Mouse (Mus musculus) CD4-positive helper T cell, adult 2 months (primary cell): Measurements from ENCODE around the gene Wasf2.
"Not testable (repeated sequence)": the region's sequence is repeated elsewhere in the genome, so short reads cannot be mapped to it uniquely, and the experiment has no call there.

Source experiments
- DNase-seq: peaks from one replicate; pipeline ENCODE4 v3.0.0-alpha.2; 2012; ENCODE audit warnings: low read depth, missing footprints, low spot score

Wasf2 gene

DNA sequence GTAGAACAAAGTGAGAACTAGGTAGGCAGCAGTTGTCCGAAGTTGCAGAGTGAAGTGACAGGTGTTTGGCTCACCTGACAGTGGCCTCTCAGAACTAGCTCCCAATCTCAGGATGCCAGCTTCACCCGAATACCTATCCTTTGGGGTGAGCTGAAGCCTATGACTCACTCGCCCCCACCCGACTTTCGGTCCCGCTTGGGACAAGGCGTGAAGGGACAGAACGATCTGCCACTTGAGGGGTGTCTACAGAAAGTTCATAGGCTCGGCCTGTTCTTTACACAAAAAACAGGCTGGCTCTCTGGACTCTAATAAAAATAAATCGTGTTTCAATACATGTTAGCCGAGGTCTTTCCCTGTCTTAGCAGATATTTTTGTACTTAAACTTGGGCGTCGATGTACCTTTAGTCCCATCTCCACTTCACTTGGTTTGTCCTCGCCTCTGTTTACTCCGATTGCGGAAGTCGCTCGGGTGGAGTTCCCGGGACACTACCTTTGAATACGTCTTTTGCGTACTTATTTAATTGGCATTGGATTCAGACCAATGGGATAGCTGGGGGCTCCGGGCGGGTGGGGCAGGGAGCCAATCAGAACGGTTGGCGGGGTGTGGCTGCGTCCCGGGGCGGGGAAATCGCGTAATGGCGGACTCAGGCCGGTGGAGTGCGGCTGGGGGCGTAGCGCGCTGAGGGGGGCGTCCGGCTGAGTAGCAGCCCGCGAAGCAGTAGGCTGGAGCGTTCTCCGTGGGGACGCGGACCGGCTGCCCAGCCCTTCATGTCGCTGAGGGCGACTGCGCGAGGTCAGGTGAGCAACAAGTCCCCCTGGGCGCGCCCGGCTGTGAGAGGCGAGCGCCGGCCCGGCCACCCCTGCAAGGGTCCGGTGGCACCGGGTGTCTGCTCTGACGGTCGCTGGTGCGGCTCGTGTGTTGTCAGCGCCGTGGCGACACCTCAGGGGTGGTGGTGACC, at the start of gene Wasf2:
Wasf2 (plus strand) TSS at position 575 of the 959 bp plus-strand sequence.
- DNase-seq: peak; percentile 96

- no peak for DNase-seq
Observed at GRCm38 (mm10) chr4:133080862-133081261, 49.4 kb upstream of the Wasf2 start.

- no peak for DNase-seq
Observed at GRCm38 (mm10) chr4:133082216-133082773, 48.0 kb upstream of the Wasf2 start.

- DNase-seq: no peak
Observed at GRCm38 (mm10) chr4:133083991-133084861, 46.1 kb upstream of the Wasf2 start.

- DNase-seq: peak; percentile 81
Observed at GRCm38 (mm10) chr4:133085011-133085782, 45.1 kb upstream of the Wasf2 start.

- DNase-seq: peak; percentile 70
Observed at GRCm38 (mm10) chr4:133085783-133086342, 44.4 kb upstream of the Wasf2 start.

DNA sequence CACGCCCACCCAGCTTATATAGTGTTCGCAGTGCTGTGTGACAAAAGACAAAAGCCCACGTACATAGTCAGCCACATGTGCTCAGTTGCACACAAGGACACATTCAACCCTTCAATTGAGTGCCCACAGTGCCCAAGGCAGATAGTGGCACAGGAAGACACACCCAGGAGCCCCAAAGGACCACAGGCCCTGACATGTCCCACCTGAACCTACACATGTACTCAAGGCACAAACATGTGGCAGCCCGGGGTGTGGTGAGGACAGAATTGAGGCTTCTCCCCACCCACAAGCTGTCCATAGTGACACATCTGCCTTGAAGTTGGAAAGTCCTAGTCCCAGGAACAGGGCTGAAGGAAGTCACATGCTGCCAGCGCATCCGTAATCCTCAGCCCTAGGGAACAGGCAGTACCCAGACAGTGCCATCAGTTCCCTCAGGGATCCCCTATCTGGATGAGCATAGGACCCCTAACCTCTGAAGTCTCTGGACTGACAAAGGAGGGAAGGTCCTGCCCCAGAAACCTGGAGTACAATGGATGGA, 43.1 kb upstream of the Wasf2 start:
- DNase-seq: no peak

- DNase-seq: peak; percentile 41
Observed at GRCm38 (mm10) chr4:133087835-133088234, 42.5 kb upstream of the Wasf2 start.

DNA sequence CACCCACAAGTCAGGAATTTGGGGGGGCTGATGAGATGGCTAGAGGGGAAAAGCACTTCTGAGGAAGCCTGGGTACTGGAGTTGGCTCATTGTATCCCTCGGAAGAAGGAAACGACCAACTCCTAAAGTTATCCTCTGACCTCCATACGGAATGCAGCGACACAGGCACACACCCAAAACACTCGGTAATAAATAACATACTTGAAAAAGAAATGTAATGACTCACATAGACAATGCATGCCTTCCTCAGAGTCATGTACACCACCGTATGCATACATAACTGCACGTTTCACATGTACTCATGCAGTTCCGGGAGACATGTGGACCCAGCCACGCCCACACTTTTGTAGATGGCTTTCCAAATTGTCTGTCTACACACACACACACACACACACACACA, 41.0 kb upstream of the Wasf2 start:
- no peak for DNase-seq

GRCm38 (mm10) chr4:133089802-133090201, 40.5 kb upstream of the Wasf2 start:
- DNase-seq: no peak

DNA sequence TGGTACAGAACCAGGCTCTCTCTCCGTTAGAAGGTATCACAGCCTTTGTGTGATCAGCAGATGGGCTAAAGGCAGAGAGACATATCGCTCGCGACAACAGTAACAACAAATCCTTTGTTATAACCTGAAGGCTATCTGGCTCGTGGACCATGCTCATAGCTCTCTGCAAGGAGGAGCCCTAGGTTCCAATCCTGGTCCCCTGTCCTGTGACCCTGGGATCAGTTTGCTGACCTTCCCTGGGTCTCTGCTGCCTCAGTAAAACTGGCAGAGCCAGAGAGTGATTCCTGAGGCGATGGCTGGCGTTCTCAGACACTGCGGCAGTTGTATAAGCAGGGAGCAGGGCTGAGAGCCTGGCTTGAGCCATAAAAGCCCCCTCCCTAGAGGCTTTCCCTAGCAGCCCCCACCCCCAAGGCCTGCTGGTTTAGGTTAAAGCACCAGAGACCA, 40.0 kb upstream of the Wasf2 start:
- no peak for DNase-seq

GRCm38 (mm10) chr4:133090720-133091458, 39.4 kb upstream of the Wasf2 start:
- peak; percentile 46 for DNase-seq

DNA sequence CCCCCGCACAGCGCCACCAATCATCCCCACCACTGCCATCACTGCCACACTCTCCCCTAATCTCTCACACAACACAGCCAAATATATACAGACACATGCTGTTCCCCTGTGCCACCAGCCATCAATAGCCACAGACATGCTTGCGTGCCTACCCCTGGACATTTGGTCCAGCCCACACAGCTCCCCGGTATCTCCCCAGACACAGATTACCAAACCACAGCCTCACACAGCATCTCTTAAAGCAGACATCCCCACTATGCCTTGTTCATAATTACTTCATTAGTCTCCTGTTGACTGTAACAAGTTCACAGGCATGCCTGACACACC, 38.9 kb upstream of the Wasf2 start:
- DNase-seq: no peak

- peak; percentile 74 for DNase-seq
Observed at GRCm38 (mm10) chr4:133092453-133092901, 37.8 kb upstream of the Wasf2 start.

DNA sequence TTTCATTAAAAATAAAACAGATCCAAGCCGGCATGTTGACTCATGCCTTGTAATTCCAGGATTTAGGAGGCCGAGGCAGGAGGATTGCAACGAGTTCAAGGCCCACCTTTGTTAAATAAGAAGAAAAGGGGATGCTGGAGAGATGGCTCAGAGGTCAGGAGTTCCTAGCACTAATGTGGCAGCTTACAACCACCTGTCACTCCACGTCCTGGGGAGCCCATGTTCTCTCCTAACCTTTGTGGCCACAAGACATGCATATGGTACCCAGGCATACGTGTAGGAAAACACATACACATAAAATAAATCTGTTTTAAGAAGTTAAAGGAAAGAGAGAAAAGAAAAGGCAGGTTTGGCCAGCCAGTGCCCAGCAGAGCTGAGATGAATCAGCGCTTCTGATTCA, 37.2 kb upstream of the Wasf2 start:
- no peak for DNase-seq

- no peak for DNase-seq
Observed at GRCm38 (mm10) chr4:133093481-133094033, 36.7 kb upstream of the Wasf2 start.

DNA sequence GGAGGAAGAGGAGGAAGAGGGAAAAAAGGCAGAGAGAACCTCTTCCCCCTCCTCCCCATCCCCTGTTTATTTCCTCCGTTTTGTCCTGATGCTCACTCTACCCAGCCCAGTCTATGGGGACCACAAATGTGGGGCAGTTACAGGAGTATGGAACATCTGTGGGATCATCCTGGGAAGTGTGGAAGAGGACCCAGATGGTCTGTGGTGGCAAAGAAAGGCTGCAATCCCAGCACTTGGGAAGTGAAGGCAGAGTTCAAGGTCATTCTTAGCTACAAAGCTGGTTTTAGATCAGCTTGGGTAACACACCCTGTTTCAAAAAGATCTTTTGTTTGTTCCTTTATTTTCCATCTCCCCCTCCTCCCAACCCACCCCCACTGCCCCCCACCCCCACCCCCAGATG, 36.0 kb upstream of the Wasf2 start:
- no peak for DNase-seq

GRCm38 (mm10) chr4:133094936-133095733, 35.2 kb upstream of the Wasf2 start:
- peak; percentile 74 for DNase-seq

DNA sequence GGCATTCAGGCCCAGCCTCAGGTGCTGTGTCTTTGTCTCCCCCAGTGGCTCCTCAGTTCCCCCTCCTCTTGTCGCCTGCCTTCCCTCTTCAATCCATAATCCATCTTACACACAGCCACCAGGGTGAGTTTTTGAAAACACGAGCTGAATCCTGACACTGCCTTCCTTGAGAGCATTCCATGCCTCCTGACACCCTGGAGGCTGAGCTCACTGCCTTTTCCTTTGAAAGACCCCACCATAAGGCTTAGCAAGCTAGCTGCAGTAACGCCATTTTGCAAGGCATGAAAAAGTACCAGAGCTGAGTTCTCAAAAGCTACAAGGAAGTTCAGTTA, 34.6 kb upstream of the Wasf2 start:
- not testable (repeated sequence) for DNase-seq
